Mouse (Mus musculus) ES-Bruce4 (cell line): ENCODE results near the gene Ube2a. TPM values are rescaled to one million over a fixed set of nuclear protein-coding genes. Genes with fewer than 3 reads are reported as not detected.
"Not testable (repeated sequence)": the region's sequence is repeated elsewhere in the genome, so short reads cannot be mapped to it uniquely, and the experiment has no call there.

Experiments
- H3K27ac ChIP-seq: 2 replicates; pipeline ENCODE4 v1.5.1; 2012; ENCODE audit warnings: low read length, inconsistent platforms; ENCODE audit not compliant: insufficient read depth
- H3K27me3 ChIP-seq: 2 replicates; pipeline ENCODE4 v1.6.1; 2012; ENCODE audit warnings: mild to moderate bottlenecking, low read length, inconsistent platforms; ENCODE audit not compliant: control insufficient read depth, poor library complexity, insufficient read depth, severe bottlenecking
- H3K36me3 ChIP-seq: 2 replicates; pipeline ENCODE4 v1.6.1; 2012; ENCODE audit warnings: inconsistent platforms, mild to moderate bottlenecking, low read length, moderate library complexity; ENCODE audit not compliant: control insufficient read depth, poor library complexity, insufficient read depth, severe bottlenecking
- H3K4me1 ChIP-seq: one replicate; pipeline ENCODE4 v1.8.1; 2011; ENCODE audit warnings: low read length; ENCODE audit not compliant: control insufficient read depth, insufficient read depth
- H3K4me3 ChIP-seq: 2 replicates; pipeline ENCODE4 v1.5.1; 2011; ENCODE audit warnings: low read depth, mild to moderate bottlenecking, low read length
- H3K9ac ChIP-seq: 2 replicates; pipeline ENCODE4 v1.6.1; 2012; ENCODE audit warnings: low read depth, mild to moderate bottlenecking, inconsistent platforms; ENCODE audit not compliant: poor library complexity, severe bottlenecking
- H3K9me3 ChIP-seq: replicated peaks from 2 replicates; pipeline ENCODE4 v1.6.1; 2012; ENCODE audit warnings: mild to moderate bottlenecking, low read length, inconsistent platforms; ENCODE audit not compliant: control insufficient read depth, poor library complexity, insufficient read depth, severe bottlenecking
- CTCF ChIP-seq: IDR thresholded peaks from one replicate; pipeline ENCODE4 v1.8.1; 2011; ENCODE audit warnings: low read depth, low read length
- EP300 ChIP-seq: IDR thresholded peaks from 2 replicates; pipeline ENCODE4 v1.6.1; 2011; ENCODE audit warnings: low read depth, low read length; ENCODE audit not compliant: insufficient read depth
- POLR2A ChIP-seq: IDR thresholded peaks from one replicate; pipeline ENCODE4 v1.8.1; 2011; ENCODE audit warnings: low read length; ENCODE audit not compliant: insufficient read depth
- polyA plus RNA-seq: library from polyadenylated mRNA; stranded (reverse); fragments of >200 nt; gene quantifications from 2 replicates; pipeline ENCODE4 v1.2.4, GENCODE M21; 2011; ENCODE audit warnings: low read depth; ENCODE audit not compliant: missing spikeins, insufficient read depth, insufficient read length

Ube2a gene
- polyA plus RNA-seq, 1 experiment: 112 TPM

DNA sequence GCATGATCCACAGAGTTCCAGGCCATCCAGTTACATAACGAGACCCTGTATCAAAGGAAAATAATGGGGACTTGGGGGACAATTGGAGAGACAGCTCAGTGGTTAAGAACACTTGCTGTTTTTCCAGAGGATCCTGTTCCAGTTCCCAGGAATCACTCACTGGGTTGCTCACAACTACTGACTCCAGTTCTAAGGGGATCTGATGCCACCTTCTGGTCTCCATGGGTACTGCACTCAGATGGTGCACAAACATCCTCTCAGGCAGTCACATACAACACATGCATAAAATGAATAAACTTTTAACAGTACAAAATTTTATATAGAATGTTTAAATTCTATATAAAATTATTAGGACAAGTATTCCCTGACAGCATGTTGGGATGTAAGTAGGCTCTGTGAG is 11.0 kb downstream of the Ube2a start:
- Histone ChIP-seq H3K4me1 (no peaks in the 10 kb centered on the region), H3K36me3 (peaks cover 2% of the 10 kb centered on the region; the same call in 1 of the 2 replicates), H3K27me3 (no peaks in the 10 kb centered on the region), H3K4me3 (no peak overlapping the region), H3K9me3 (peaks cover 3% of the 10 kb centered on the region; the same call in 1 of the 2 replicates), H3K9ac (no peak overlapping the region), H3K27ac (no peak overlapping the region)
- peak; percentile 11 for TF ChIP-seq CTCF
- no peak for TF ChIP-seq EP300

DNA sequence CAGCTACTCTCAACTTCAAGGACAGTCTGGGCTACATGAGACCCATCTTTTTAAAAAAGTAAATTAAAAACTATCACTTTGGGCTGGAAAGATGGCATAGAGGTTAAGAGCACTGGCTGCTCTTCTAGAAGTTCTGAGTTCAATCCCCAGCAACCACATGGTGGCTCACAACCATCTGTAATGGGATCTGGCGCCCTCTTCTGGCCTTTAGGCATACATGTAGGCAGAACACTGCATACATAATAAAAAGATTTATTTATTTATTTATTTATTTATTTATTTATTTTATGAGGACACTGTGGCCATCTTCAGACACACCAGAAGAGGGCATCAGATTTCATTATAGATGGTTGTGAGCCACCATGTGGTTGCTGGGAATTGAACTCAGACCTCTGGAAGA is 25.2 kb downstream of the Ube2a start:
- H3K27me3 ChIP-seq, H3K9me3 ChIP-seq, H3K36me3 ChIP-seq, H3K4me3 ChIP-seq, H3K4me1 ChIP-seq, H3K9ac ChIP-seq, H3K27ac ChIP-seq: not testable (repeated sequence)
- TF ChIP-seq CTCF: peak; percentile 17

DNA sequence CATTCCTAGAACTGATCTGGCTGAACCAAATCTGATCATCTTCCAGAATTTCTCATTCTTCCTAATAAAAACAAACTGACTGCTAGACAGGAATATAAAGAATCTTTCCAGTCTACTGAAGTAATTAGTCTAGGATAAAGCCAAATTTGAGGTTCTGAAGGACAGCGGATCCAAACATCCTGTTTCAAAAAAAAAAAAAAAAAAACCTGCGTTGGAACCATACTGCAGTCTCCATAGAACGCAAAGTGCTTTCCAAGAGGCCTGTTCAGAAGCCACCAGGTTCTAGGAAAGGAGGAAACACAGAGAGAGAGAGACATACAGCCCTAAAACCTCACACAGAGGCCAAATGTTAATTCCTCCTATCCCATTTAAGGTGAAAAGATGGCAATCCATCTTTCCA is 28.0 kb downstream of the Ube2a start:
- Histone ChIP-seq H3K27ac (no peak overlapping the region), H3K9ac (peak overlapping the region; percentile 100)

DNA sequence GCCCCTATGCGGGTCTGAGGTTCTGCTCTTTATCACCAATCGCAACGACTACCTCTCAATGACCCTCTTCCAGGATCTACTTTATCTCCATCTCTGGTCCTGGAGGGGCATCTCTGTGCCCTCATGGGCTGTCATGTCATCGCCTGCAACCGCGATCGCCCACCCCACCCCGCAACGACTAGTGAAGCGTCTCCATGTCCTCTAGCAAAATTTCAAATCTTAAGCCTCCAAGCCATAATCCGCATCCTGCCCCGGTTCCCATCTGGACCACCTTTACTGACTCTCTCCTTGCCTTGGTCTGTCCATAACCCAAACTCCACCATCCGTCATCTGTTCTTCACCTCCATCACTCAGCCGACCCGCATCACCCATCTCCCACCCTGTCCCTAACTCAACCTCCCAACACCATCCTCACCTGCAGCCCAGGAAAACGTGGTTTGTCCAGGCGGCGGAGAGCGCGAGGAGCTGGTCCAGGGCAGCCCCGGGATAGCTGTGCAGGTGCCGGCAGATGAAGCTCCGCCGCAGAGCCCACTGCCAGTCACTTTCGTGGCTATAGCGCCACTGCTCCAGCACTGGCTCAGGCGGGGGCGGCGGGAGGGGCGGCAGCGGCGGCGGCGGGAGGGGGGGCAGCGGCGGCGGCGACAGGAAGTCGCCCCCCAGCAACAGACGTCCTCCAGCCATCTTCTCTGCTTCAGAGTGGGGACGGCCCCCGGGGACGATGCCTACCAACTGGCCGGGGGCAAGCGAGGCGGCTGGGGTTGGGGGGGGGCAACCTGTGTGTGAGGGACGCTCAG is 28.8 kb downstream of the Ube2a start, which contains the start of gene Nkrf:
Gene Nkrf, minus strand, starts transcription at position 579 of the 794 bp plus-strand sequence.
- Histone ChIP-seq H3K27me3 (no peaks in the 10 kb centered on the region), H3K27ac (peak within 1 kb of the TSS; percentile 48; the same call in 1 of the 2 replicates), H3K9me3 (no peaks in the 10 kb centered on the region), H3K36me3 (no peaks in the 10 kb centered on the region), H3K9ac (peak within 1 kb of the TSS; percentile 100), H3K4me1 (no peaks in the 10 kb centered on the region), H3K4me3 (peak within 1 kb of the TSS; percentile 96)
- no peak for TF ChIP-seq CTCF

More for the DNA sequence above, 28.0 kb downstream of the Ube2a start:
- no peaks in the 10 kb centered on the region for H3K27me3 ChIP-seq
- H3K4me1 ChIP-seq: no peaks in the 10 kb centered on the region
- no peaks in the 10 kb centered on the region for H3K36me3 ChIP-seq
- H3K9me3 ChIP-seq: no peaks in the 10 kb centered on the region
- TF ChIP-seq CTCF (no peak), POLR2A (no peak), EP300 (no peak)
- H3K4me3 ChIP-seq: peak overlapping the region; percentile 96

DNA sequence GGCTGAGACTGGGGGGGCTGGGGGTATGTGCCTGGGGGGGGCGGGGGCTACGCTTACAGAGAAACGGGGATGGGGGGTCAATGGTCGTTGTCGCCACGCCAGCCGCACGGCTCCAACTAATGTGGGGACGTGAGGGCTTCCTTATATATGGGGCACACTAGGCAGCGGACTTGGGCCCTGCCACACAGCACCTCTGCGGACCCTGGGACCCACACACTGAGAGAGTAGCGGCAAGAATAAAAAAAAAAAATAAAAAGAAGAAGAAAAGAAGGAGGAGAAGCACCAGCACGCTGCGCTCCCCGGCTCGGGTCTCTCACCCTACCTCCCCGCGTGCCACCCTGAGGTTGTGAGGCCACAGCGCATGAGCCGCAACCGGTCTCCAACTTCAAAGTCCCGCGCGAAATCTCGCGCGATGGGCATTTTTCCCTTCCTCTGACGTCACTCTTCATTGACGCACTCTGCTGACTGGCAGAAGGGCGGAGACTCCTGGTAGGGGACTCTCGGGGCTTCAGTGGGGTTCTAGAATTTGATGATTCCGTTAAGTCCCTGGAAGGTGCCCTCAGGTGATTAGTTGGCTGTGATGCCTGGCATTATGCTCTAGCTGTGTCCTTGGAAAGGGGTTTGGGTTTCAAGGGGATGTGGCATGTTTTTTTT is 29.5 kb downstream of the Ube2a start:
- peak overlapping the region; percentile 96 for H3K4me3 ChIP-seq
- peak overlapping the region; percentile 48; the same call in 1 of the 2 replicates for H3K27ac ChIP-seq
- no peaks in the 10 kb centered on the region for H3K9me3 ChIP-seq
- TF ChIP-seq EP300 (no peak), POLR2A (peak; percentile 67)
- no peaks in the 10 kb centered on the region for H3K36me3 ChIP-seq
- H3K4me1 ChIP-seq: no peaks in the 10 kb centered on the region
- no peaks in the 10 kb centered on the region for H3K27me3 ChIP-seq
- peak overlapping the region; percentile 100 for H3K9ac ChIP-seq

DNA sequence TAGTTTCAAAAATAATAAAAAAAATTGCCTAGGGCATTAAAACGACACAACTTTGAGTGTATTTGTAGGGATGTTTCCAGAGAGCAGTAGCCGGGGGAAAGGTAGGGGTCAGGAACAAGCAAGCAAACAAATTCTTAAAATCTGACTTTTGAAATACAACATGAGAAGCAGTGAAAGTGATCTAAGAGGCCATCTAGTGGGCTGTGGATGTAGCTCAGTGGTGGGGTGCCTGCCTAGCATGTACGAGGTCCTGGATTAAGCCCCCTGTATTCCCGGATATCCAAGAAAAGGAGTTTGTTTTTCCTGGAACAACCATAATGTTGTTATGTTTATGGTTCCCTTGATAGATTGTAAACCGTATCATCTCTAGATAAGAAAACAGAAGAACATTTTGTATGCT is 32.8 kb downstream of the Ube2a start:
- H3K9me3 ChIP-seq: no peaks in the 10 kb centered on the region
- TF ChIP-seq CTCF: peak; percentile 7
- TF ChIP-seq EP300: no peak
- H3K9ac ChIP-seq: no peak overlapping the region
- H3K27ac ChIP-seq: no peak overlapping the region
- H3K27me3 ChIP-seq: no peaks in the 10 kb centered on the region
- no peaks in the 10 kb centered on the region for H3K4me1 ChIP-seq
- H3K4me3 ChIP-seq: no peak overlapping the region
- H3K36me3 ChIP-seq: no peaks in the 10 kb centered on the region
